Mouse (Mus musculus) thymus, postnatal 10 days (tissue): ENCODE results near the gene Mfsd4b5.
"Not testable (repeated sequence)": the region's sequence is repeated elsewhere in the genome, so short reads cannot be mapped to it uniquely, and the experiment has no call there.

Source experiments
- DNase-seq, 2 experiments: peaks; one replicate each; pipeline ENCODE4 v3.0.0; 2021; ENCODE audit warnings: low spot score in 2 of 2

The Mfsd4b5 gene

GRCm38 (mm10) chr10:39986466-39986865 is at the start of gene Mfsd4b5:
Gene Mfsd4b5 (minus strand): TSS chr10:39986646.
- no peak for DNase-seq

DNA sequence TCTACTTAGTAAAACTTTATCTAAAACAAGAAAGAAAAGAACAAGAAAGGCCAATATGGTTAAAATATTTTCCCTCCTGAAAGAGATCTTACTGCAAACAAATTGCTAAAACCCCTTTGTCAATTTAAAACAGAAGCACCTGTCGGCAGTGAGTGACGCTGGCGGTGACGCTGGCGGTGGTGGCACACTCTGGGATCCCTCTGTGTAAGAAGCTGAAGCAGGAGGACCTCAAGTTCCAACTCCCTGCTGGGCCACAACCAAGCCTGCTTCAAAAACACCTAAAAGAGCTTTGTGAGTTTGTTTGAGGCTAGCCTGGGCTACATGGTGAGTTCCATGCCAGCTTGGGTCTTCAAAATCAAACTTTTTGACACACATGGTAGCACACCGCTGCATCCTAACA is 48.5 kb upstream of the Mfsd4b5 start:
- DNase-seq, result no peak

DNA sequence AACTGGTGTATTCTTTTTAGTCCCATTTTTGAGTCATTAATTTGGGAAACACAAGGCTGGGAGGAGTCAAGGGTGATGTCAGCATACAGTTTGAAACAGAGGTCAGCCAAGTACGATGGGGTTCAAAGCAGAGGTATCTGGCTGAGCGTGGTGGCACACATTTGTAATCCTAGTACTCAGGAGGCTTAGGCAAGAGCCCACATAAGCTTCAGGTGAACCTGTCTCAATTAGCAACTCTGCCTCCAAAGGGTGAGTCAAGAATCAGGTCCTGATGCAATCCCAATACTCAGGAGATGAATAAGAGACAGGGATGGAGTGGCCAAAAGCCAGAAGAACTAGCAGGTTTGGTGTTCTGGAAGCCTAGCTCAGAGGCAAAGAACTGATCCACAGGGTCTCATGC is 46.5 kb upstream of the Mfsd4b5 start:
- DNase-seq, result no peak

DNA sequence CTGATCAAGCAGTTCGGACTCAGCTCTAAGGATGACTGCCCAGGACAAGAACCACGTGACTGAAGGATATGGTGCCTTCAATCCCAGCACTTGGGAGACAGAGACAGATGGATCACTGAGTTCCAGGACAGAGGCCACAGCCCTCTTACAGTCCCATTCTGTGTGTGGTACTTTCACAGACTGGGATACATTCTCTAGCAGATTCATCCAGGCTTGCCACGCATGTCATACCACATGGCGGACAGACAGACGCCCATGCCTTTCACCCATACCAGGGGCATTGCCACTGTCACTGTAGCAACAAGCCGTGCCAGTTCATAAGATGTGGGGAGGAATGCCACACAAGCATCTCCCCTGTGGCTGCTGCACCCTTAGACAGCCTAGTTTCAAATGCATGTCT is 44.3 kb upstream of the Mfsd4b5 start:
- no peak for DNase-seq

DNA sequence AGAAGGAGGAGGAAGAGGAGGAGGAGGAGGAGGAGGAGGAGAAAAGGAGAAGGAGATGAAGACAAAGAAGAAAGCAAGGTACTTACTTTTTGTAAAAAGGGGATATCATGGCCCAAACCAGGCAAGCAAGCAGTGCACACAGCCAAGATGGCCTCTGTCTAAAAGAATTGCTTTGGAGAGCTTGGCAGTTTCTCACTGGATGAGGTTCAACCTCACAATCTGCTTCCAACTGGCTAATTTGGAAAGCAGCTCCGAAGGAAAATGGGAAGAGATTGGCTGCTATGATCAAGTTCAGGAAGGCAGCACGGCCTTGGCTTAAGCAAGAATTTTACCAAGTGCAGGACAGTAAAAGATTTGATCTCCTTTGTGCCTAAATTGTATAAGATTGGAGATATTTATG is 43.2 kb upstream of the Mfsd4b5 start:
- no peak for DNase-seq

DNA sequence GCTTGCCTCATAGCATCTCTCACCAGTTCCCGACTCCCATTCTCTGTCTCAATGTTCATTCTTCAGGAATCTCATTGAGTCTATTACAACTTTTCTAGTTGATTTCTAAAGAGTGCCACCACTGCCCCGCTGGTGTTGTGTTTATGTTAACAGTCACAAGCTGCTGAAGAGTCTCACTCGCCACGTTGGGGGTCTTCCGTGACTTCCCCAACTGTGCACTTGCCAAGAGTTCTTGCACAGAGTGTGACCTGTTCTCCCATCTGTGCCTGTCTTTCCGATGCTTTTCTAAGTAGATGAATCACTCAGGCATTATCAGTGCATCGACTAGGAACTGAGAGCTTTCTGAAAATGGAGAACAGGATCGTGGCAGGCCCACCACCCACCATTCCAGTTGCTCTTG is 41.6 kb upstream of the Mfsd4b5 start:
- DNase-seq, result no peak

DNA sequence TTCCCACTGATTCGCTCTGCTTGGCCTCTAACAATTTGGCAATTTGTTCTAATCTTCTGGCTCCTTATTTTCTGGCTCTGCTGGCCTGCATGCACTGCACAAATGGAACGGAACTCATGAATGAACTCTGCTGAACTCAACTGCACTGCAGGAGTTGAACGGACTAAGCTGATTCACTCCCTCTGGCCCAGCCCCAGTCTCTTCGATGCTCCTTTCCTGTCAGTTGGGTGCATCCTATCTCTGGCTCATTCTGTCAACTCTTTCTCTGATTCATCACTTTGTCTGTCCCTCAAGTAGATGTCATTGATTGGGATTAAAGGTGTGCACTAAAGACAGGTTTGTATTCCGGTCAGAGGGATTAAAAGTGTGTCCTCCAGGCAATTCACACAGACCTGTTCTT is 40.1 kb upstream of the Mfsd4b5 start:
- DNase-seq, result no peak

GRCm38 (mm10) chr10:40025560-40025959 is 39.1 kb upstream of the Mfsd4b5 start:
- no peak for DNase-seq

DNA sequence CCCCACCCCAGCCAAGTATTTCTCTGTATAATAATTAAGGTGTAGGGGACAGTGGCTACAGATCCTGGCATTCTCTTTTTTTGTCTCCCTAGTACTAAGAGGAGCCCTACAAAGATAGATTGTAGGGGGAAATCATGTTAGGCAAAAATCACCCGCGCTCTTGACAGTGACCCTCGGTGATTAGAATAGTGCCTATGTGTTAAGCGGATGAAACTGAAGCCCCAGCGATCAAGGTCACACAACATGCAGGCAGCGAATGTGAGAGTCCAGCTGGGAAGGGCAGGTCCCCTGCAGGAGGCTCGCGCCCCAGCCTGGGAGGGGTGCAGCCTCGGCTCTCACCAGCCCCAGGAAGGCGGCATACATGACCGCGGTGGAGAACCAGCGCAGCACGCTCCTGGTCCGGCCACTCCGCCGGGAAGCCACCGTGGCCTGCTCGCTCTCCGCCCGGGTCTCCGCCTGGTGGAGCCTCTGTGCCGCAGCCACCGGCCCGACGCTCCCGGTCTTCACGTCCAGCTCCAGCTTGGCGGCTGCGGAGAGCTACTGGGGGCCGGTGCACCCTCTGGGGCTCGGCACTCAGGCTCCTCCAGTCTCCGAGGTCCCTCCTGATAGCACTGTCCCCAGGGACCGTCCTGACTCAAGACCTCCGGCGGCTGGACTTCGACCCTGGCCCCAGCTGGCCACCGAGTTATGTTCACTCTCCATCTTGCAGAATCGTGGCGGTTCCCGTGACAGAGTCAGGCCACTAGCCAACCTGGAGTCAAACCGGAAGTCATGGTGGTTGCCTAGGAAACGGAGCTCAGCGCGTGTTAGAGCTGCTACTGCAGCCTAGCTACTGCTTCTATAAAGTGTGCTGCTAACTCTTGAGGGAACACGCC is 38.3 kb upstream of the Mfsd4b5 start, which contains the start of gene Mfsd4b1:
Gene Mfsd4b1 (minus strand): TSS at position 715 of the 875 bp plus-strand sequence.
- peak; percentile 69 to 84 for DNase-seq

GRCm38 (mm10) chr10:40020401-40020800 is 34.0 kb upstream of the Mfsd4b5 start:
- DNase-seq, result no peak

DNA sequence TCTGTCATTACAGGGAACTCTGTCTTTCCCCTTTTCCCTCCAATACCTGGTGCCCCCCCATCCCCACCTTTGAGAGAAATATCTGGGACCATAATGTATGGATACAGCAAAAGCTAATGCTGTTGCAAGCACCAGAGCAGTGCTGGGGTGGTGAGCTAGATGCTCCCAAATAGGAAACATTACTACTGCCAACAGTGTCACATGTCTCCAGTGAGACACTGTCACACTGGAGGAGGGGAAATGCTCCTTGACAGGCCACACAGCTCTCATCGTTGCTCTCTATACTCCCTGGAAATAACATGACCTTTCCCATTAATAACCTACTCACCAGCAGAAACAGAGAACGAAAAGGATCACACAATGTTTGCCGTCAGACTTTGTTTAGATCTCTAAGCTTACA is 33.0 kb upstream of the Mfsd4b5 start:
- DNase-seq, result no peak

DNA sequence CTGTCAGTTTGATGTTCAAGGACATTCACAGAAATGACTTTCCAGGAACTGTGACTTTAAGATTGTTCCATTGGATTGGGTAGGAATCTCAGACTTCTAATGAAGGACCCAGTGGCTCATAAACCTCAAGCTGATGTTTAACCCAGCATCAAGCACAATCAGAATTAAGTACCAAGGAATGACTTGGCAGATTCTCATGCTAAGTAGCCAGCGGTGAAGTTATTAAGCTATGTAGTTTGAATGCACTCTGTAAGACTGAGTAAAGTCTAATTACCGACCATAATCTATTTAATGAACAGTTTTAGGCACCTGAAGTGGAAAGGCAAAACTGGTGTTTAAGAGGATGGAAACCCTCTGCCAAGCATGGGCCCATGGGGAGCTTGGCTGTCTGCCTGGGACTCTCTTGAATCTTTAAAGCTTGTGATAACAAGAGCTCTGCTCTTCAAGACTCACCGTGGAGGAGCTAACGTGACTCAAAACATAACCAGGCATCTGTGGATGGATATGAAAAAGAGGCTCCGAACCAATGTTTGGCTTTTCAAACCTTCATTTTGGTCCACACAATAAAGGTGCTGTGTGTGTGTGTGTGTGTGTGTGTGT is 31.9 kb upstream of the Mfsd4b5 start:
- no peak for DNase-seq

DNA sequence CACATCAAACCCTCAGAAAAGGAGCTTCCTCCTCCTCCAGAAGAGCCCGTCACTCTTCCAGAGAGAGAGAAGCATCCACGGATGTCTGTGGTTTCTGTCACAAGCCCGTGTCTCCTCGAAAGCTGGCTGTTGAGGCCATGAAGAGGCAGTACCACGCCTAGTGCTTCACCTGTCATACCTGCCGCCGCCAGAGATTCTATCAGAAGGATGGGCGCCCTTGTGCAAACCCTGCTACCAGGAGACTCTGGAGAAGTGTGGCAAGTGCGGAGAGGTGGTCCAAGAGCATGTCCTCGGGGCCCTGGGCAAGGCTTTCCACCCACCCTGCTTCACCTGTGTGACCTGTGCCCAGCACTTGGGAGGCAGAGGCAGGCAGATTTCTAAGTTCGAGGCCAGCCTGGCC is 23.1 kb upstream of the Mfsd4b5 start:
- no peak for DNase-seq

- not testable (repeated sequence) for DNase-seq
Measured at GRCm38 (mm10) chr10:40008847-40009246, 22.4 kb upstream of the Mfsd4b5 start.

DNA sequence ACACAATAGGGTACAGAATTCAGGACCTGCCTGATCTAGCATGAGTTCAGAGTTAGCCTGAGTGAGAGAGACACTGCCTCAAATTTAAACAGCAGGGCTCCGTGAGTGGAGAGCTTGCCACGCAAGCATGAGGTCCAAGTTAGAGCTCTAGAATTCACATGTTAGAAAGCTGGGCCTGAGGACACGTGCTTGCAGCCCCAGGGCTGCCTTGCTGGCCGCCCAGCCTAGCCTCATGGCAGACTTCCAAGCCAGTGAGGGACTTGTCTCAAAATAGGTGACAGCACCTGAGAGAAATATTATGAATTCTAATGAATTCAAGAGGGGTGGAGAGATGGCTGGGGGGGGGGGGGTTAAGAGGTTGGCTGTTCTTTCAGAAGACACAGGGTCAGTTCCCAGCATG is 21.5 kb upstream of the Mfsd4b5 start:
- no peak for DNase-seq

GRCm38 (mm10) chr10:40006963-40007362 is 20.5 kb upstream of the Mfsd4b5 start:
- no peak for DNase-seq

DNA sequence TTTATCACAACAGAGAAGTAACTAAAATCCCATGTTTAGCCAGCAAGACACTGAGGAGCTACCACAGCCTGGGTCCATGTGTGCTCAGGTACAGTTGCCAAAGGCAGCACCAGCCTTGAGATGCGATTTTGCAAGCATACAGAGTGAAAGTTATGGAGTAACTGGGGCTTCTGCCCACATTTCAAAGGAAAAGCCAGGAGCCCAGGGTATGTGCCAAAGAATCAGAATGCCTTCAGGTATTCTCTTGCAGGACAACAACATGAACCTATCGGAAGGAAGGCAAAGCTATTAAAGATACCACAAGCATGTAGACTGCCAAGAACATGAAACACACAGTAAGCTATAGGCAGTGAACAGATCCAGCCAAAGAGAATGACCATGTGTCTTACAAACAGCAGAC is 14.3 kb upstream of the Mfsd4b5 start:
- DNase-seq, result no peak

DNA sequence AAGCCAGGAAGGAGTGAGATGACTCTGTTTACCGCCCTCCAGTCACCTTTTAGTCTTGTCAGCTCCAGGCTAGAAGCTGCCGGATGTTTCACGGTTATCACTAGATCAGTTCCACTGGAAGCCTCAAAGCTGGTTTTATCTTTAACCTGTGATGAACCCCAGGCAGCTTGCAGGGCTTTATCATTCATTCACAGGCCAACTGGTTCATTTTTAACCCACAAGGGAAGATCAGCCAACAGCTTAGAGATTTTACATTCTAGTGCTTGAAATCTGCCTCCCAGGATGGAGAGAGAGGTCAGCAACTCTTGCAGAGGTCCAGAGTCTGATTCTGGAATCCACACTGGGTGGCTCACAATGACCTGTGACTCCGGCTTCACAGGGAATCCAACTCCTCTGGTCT is 4.7 kb upstream of the Mfsd4b5 start:
- DNase-seq, result peak; percentile 50 to 53

GRCm38 (mm10) chr10:39982604-39983003 is 3.8 kb downstream of the Mfsd4b5 start:
- no peak for DNase-seq

- DNase-seq, result no peak
Measured at GRCm38 (mm10) chr10:39978231-39978630, 8.2 kb downstream of the Mfsd4b5 start.

DNA sequence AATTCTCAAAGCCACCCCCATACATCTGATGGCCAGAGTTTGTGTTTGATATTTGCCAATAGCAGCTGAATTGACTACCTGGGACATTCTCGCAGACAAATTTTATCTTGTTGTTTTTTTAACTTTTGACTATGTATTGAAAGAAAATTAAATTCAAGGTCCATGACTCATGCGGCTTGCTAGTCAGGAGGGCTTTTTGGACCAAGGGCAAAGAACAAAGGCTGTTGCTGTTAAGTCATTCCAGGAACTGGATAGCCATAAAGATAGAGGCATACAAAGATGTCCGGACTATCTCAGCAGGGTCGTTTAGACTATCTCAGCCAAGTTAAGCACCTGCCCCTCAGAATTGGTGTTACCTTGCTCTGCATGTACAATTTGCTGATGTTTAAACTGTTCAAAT is 9.1 kb downstream of the Mfsd4b5 start:
- DNase-seq, result no peak

GRCm38 (mm10) chr10:39975771-39976170 is 10.7 kb downstream of the Mfsd4b5 start:
- no peak for DNase-seq

DNA sequence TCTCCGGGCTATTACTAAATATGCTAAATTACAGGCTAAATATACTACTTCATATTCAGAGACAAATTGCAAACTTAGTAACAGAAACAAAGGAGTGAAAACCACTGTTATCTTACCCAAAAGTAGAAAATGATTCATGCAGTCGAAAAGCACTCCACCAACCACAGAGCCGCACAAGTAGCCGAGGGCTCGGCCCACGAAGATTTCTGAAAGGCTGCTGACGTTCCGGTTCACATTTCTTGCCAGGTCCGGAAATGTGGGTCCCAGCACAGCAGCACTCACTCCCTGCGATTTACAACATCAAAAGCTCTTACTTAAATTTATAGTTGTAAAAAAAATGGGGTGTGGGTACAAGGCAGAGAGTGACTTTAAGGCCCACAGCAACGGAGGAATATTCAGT is 11.5 kb downstream of the Mfsd4b5 start:
- no peak for DNase-seq
